Mouse (Mus musculus) central nervous system, embryonic 11.5 days (tissue): ENCODE results near the gene Tmod3. TPM values are rescaled to one million over a fixed set of nuclear protein-coding genes. Genes with fewer than 3 reads are reported as not detected.

Source experiments
- polyA plus RNA-seq: library from polyadenylated mRNA; depleted of rRNA; stranded (reverse); fragments of >200 nt; gene quantifications from 2 replicates; pipeline ENCODE4 v1.2.3, GENCODE M21; 2012; rRNA removed

Tmod3 gene
- 55.4 and 71.0 TPM in 2 replicates for polyA plus RNA-seq

GRCm38 (mm10) chr9:75559512-75560012 lies at the start of gene Tmod3:
Gene Tmod3 (minus strand): TSS chr9:75559657.

Other genes with a start within 250 kb of the Tmod3 start
- not detected in 2 replicates for gene Bcl2l10, start 211.9 kb downstream of the Tmod3 start, polyA plus RNA-seq
- 88.4 and 102 TPM in 2 replicates for gene Mapk6, start 149.7 kb downstream of the Tmod3 start, polyA plus RNA-seq
- gene Leo1, start 118.1 kb downstream of the Tmod3 start, polyA plus RNA-seq = 30.6 and 48.6 TPM in 2 replicates
- gene Tmod2, start 51.7 kb upstream of the Tmod3 start, polyA plus RNA-seq = 17.0 and 17.8 TPM in 2 replicates
- 11.2 and 13.5 TPM in 2 replicates for gene Lysmd2, start 66.1 kb upstream of the Tmod3 start, polyA plus RNA-seq
- 30.8 and 47.9 TPM in 2 replicates for gene Scg3, start 124.4 kb upstream of the Tmod3 start, polyA plus RNA-seq
- 3.1 and 7.5 TPM in 2 replicates for gene Bmp5, start 215.7 kb upstream of the Tmod3 start, polyA plus RNA-seq